Comparison of ENCODE assay signal across 8 mouse cellular contexts in the genomic region with DNA sequence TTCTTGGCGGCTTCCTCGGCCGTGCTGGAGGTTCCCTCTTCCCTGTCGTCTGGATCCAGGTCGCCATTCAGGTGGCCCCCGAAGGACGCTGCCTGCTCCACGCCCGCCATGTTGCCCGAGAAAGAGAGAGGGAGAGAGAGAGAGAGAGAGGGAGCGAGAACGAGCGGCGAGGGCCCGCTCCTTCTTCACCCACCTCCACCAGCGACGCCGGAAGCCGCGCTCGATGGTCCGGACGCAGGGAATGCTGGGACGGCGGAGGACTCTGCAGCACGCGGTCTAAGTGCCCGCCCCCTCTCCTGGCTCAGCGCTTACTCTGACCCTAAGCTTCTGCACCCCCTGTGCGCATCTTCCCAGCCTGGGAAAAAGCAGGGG. TPM values are rescaled to one million over a fixed set of nuclear protein-coding genes. Genes with fewer than 3 reads are reported as not detected.
DNase-seq lines count a peak whose midpoint lies in the region; ATAC-seq lines count a peak whose summit lies in the region.

No protein-coding gene starts in this region.

- peak; percentile 91 to 95 for DNase-seq in adrenal gland, adult (ENCODE audit: inconsistent age in 2 of 2, low spot score in 1 of 2)
- peak; percentile 97 for DNase-seq in embryo, embryonic 10 days (ENCODE audit: low spot score)
- DNase-seq in gastrocnemius, postnatal 10 days = peak; percentile 84
- peak; percentile 63 to 85 for DNase-seq in left cerebral cortex, adult 9 months (ENCODE audit: low spot score in 2 of 2)
- peak; percentile 91 to 92 for DNase-seq in right cerebral cortex, adult 2 months (ENCODE audit: low spot score in 2 of 2)
- peak; percentile 87 for DNase-seq in urinary bladder, postnatal 14 days (ENCODE audit: low spot score)

- no peaks in the 10 kb centered on the region for H3K27me3 ChIP-seq in megakaryocyte, embryonic 14.5 days (replicated peaks)

- H3K4me3 ChIP-seq in megakaryocyte, embryonic 14.5 days (replicated peaks) = peak overlapping the region; percentile 93

- H3K9me3 ChIP-seq in megakaryocyte, embryonic 14.5 days = no peaks in the 10 kb centered on the region

- ATAC-seq in inflammation-experienced regulatory T-cells, adult 6 months = peak; percentile 94

- H3K4me1 ChIP-seq in megakaryocyte, embryonic 14.5 days = peaks cover 34% of the 10 kb centered on the region

- H3K36me3 ChIP-seq in megakaryocyte, embryonic 14.5 days (replicated peaks; ENCODE audit: low read length) = peaks cover 26% of the 10 kb centered on the region

RNA-seq across cellular contexts. Expression of a gene that starts 7.3 kb away (rescaled TPM):
- total RNA-seq in gastrocnemius, postnatal 10 days (2021) = 100 to 1,000 TPM; 200 to 203 TPM
- 100 to 1,000 TPM; 177 to 252 (median 239) TPM for polyA plus RNA-seq in inflammation-experienced regulatory T-cells, adult 6 months (2017; shearing (Covaris generic))
- 45.4 and 494 TPM in 2 replicates for polyA plus RNA-seq in megakaryocyte, embryonic 14.5 days (2012; ENCODE audit: insufficient read depth, low replicate concordance)

RNA-seq across cellular contexts. Expression of a gene that starts 58.2 kb away (rescaled TPM):
- total RNA-seq in gastrocnemius, postnatal 10 days (2021) = under 1 TPM; 0.47 to 0.61 TPM
- polyA plus RNA-seq in inflammation-experienced regulatory T-cells, adult 6 months (2017; shearing (Covaris generic)) = under 1 TPM; 0.24 to 0.65 (median 0.31) TPM
- polyA plus RNA-seq in megakaryocyte, embryonic 14.5 days (2012; ENCODE audit: insufficient read depth, low replicate concordance) = not detected in 2 replicates

Comparison
In these comparisons a context has a peak if more than half of its experiments do, and no peak if none do; other contexts are left out.
1. Peak in every context shown above with its lines: DNase-seq, ATAC-seq and H3K4me3 ChIP-seq.